Mouse (Mus musculus) cerebellum, adult 2 months (tissue): ENCODE measurements around the gene Itga4.

Source experiments
- CTCF ChIP-seq: fragments of 200-500 bp; IDR thresholded peaks from 2 replicates; pipeline ENCODE4 v1.5.1; 2011; ENCODE audit warnings: low read depth, mild to moderate bottlenecking, control low read depth, low read length, moderate library complexity, borderline replicate concordance; ENCODE audit not compliant: insufficient read depth
- POLR2A ChIP-seq: fragments of 200-500 bp; IDR thresholded peaks from 2 replicates; pipeline ENCODE4 v1.6.1; 2011; ENCODE audit warnings: low read length, control low read depth, borderline replicate concordance; ENCODE audit not compliant: insufficient read depth

- TF ChIP-seq CTCF (no peak), POLR2A (no peak)
Measured at GRCm38 (mm10) chr2:79362029-79362428, 106.8 kb downstream of the Itga4 start.
